Mouse (Mus musculus) spleen, postnatal 36 days (tissue): ENCODE data around the gene Six6.
A peak's percentile ranks its signal among the peaks of the same experiment; 100 is the strongest.

Source experiments
- DNase-seq, 2 experiments: peaks; one replicate each; pipeline ENCODE4 v3.0.0; 2022; ENCODE audit warnings: low spot score in 2 of 2, mixed read lengths in 1 of 2

Six6 gene

GRCm38 (mm10) chr12:72957829-72958424, 18.2 kb downstream of the Six6 start:
- DNase-seq = no peak

- DNase-seq = no peak
Measured at GRCm38 (mm10) chr12:72958446-72958845, 18.8 kb downstream of the Six6 start.

GRCm38 (mm10) chr12:72962761-72963160, 23.1 kb downstream of the Six6 start:
- no peak for DNase-seq

- no peak for DNase-seq
Measured at GRCm38 (mm10) chr12:72967541-72967940, 27.8 kb downstream of the Six6 start.

GRCm38 (mm10) chr12:72970620-72971019, 30.9 kb downstream of the Six6 start:
- no peak for DNase-seq

GRCm38 (mm10) chr12:72973161-72973560, 33.5 kb downstream of the Six6 start:
- DNase-seq = peak in 1 of 2 experiments; percentile 3

- no peak for DNase-seq
Measured at GRCm38 (mm10) chr12:72976172-72976571, 36.5 kb downstream of the Six6 start.

GRCm38 (mm10) chr12:72976718-72977117, 37.0 kb downstream of the Six6 start:
- DNase-seq = peak; percentile 34

GRCm38 (mm10) chr12:72977851-72978250, 38.2 kb downstream of the Six6 start:
- DNase-seq = no peak

GRCm38 (mm10) chr12:72979236-72979635, 39.5 kb downstream of the Six6 start:
- no peak for DNase-seq

GRCm38 (mm10) chr12:72982616-72983015, 42.9 kb downstream of the Six6 start:
- no peak for DNase-seq

GRCm38 (mm10) chr12:72983071-72983857, 43.6 kb downstream of the Six6 start:
- no peak for DNase-seq
